Mouse (Mus musculus): ENCODE results near the gene Tmem132c.
"Not testable (repeated sequence)": the region's sequence is repeated elsewhere in the genome, so short reads cannot be mapped to it uniquely, and the experiment has no call there.

Gene Tmem132c

GRCm38 (mm10) chr5:127341158-127341557 is 99.5 kb downstream of the Tmem132c start:
- in situ Hi-C loops (cut with MseI, MboI), result no loop called here

- in situ Hi-C loops (cut with MseI, MboI), result no loop called here
Observed at GRCm38 (mm10) chr5:127344721-127345120, 103.1 kb downstream of the Tmem132c start.

GRCm38 (mm10) chr5:127346364-127346763 is 104.8 kb downstream of the Tmem132c start:
- in situ Hi-C loops (cut with MseI, MboI), result no loop called here

- in situ Hi-C loops (cut with MseI, MboI), result no loop called here
Observed at GRCm38 (mm10) chr5:127347053-127347748, 105.6 kb downstream of the Tmem132c start.

GRCm38 (mm10) chr5:127349221-127350065 is 107.8 kb downstream of the Tmem132c start:
- in situ Hi-C loops (cut with MseI, MboI), result no loop called here

GRCm38 (mm10) chr5:127353002-127353401 is 111.4 kb downstream of the Tmem132c start:
- in situ Hi-C loops (cut with MseI, MboI), result no loop called here

GRCm38 (mm10) chr5:127355836-127356235 is 114.2 kb downstream of the Tmem132c start:
- in situ Hi-C loops (cut with MseI, MboI), result no loop called here

- in situ Hi-C loops (cut with MseI, MboI), result not testable (repeated sequence)
Observed at GRCm38 (mm10) chr5:127357878-127358277, 116.3 kb downstream of the Tmem132c start.

- in situ Hi-C loops (cut with MseI, MboI), result no loop called here
Observed at GRCm38 (mm10) chr5:127361145-127361544, 119.5 kb downstream of the Tmem132c start.

GRCm38 (mm10) chr5:127365061-127365460 is 123.5 kb downstream of the Tmem132c start:
- in situ Hi-C loops (cut with MseI, MboI), result no loop called here

- in situ Hi-C loops (cut with MseI, MboI), result no loop called here
Observed at GRCm38 (mm10) chr5:127368191-127368590, 126.6 kb downstream of the Tmem132c start.

- in situ Hi-C loops (cut with MseI, MboI), result no loop called here
Observed at GRCm38 (mm10) chr5:127369812-127370211, 128.2 kb downstream of the Tmem132c start.

- in situ Hi-C loops (cut with MseI, MboI), result no loop called here
Observed at GRCm38 (mm10) chr5:127370503-127370902, 128.9 kb downstream of the Tmem132c start.

- in situ Hi-C loops (cut with MseI, MboI), result no loop called here
Observed at GRCm38 (mm10) chr5:127374251-127374650, 132.6 kb downstream of the Tmem132c start.

GRCm38 (mm10) chr5:127375654-127376053 is 134.0 kb downstream of the Tmem132c start:
- in situ Hi-C loops (cut with MseI, MboI), result no loop called here

GRCm38 (mm10) chr5:127378521-127378920 is 136.9 kb downstream of the Tmem132c start:
- in situ Hi-C loops (cut with MseI, MboI), result no loop called here

GRCm38 (mm10) chr5:127379351-127379750 is 137.7 kb downstream of the Tmem132c start:
- in situ Hi-C loops (cut with MseI, MboI), result no loop called here

- in situ Hi-C loops (cut with MseI, MboI), result no loop called here
Observed at GRCm38 (mm10) chr5:127381216-127381615, 139.6 kb downstream of the Tmem132c start.

GRCm38 (mm10) chr5:127382571-127382970 is 141.0 kb downstream of the Tmem132c start:
- in situ Hi-C loops (cut with MseI, MboI), result no loop called here

GRCm38 (mm10) chr5:127391187-127391586 is 149.6 kb downstream of the Tmem132c start:
- in situ Hi-C loops (cut with MseI, MboI), result no loop called here

- in situ Hi-C loops (cut with MseI, MboI), result no loop called here
Observed at GRCm38 (mm10) chr5:127396889-127397288, 155.3 kb downstream of the Tmem132c start.

- in situ Hi-C loops (cut with MseI, MboI), result no loop called here
Observed at GRCm38 (mm10) chr5:127398010-127398409, 156.4 kb downstream of the Tmem132c start.
